Mouse (Mus musculus): ENCODE data around the gene Cln3. TPM values are rescaled to one million over a fixed set of nuclear protein-coding genes. Genes with fewer than 3 reads are reported as not detected.

The Cln3 gene
- total and polyA plus RNA-seq, 3 experiments = 20.5 to 61.9 TPM; not detected in 1

DNA sequence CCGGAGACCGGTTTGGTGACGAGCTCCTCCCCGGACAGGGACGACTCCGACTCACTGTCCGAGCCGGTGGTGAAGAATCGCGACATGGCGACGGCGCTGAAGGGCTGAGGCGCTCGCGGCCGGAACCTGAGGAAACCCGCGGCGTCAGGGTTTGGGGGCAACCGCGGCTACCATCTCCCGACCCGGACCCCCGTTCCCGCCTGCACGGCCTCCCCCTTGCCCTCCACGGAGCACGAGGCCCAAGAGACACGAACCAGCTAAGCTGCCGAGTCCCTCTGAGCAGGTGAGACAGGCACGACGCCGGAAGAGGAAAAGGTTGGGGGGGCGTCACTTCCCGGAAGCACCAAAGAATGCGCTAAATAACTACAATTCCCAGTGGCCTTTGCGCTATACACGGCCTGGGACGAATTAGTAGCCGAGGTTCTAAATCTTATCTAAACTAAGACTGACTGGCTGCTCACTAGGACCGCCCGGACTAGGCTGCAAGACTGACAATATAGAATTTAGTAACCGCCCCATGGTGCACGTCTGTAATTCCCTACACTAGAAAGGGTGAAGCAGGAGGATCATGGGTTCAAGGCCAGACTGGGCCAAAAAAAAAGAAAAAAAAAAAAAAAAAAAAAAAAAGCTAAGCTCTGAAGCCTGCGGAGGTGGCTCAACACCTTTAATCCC is 19.4 kb downstream of the Cln3 start, which contains the start of gene Eif3c (continued):
- no peak for TF ChIP-seq CHD2 (IDR thresholded peaks at IDR 0.05; ENCODE audit: low read length)
- TF ChIP-seq CHD1 (IDR thresholded peaks at IDR 0.05; ENCODE audit: low read depth, low read length) = no peak
- no peak for TF ChIP-seq GABPA (IDR thresholded peaks at IDR 0.05; ENCODE audit: low read depth, low read length)
- no peak for TF ChIP-seq MEF2A (IDR thresholded peaks at IDR 0.05; ENCODE audit: extremely low read depth, insufficient replicate concordance, low read depth, low read length, poor library complexity, severe bottlenecking)
- no peak for TF ChIP-seq ZC3H11A (IDR thresholded peaks at IDR 0.05; ENCODE audit: low read depth, low read length)
- no peak for TF ChIP-seq POLR2AphosphoS5 (IDR thresholded peaks at IDR 0.05; ENCODE audit: borderline replicate concordance, low read depth, low read length)
- TF ChIP-seq USF2 (IDR thresholded peaks at IDR 0.05; ENCODE audit: borderline replicate concordance in 1 of 2, insufficient read depth in 1 of 2, low read depth in 1 of 2, low read length in 2 of 2) = no peak
- peak; percentile 97 for TF ChIP-seq POLR2AphosphoS2 (IDR thresholded peaks at IDR 0.05; ENCODE audit: low read length)
- TF ChIP-seq JUND (IDR thresholded peaks at IDR 0.05; ENCODE audit: low read depth, low read length) = no peak
- no peak for TF ChIP-seq E2F4 (IDR thresholded peaks at IDR 0.05; ENCODE audit: borderline replicate concordance, low read depth, low read length)
- peak; percentile 65; the same call in 1 of the 2 replicates for TF ChIP-seq MYC (IDR thresholded peaks at IDR 0.05; ENCODE audit: low read depth, low read length)
- no peak for TF ChIP-seq SMC3 (IDR thresholded peaks at IDR 0.05; ENCODE audit: low read depth, low read length)
- TF ChIP-seq EP300 (IDR thresholded peaks at IDR 0.05; ENCODE audit: low read depth in 1 of 2, low read length in 2 of 2) = peak in 1 of 2 experiments; percentile 31; a peak in 1 of 4 replicates
- TF ChIP-seq MXI1 (IDR thresholded peaks at IDR 0.05; ENCODE audit: low read depth, low read length) = peak; percentile 92
- no peak for TF ChIP-seq ZKSCAN1 (IDR thresholded peaks at IDR 0.05; ENCODE audit: low read depth, low read length)
- TF ChIP-seq UBTF (IDR thresholded peaks at IDR 0.05; ENCODE audit: borderline replicate concordance, insufficient read depth, low read depth, low read length) = no peak

- Histone ChIP-seq H3K4me1 (ENCODE audit: control insufficient read depth in 1 of 2, insufficient read depth in 2 of 2, low read length in 2 of 2) (peaks cover 4 to 11% of the 10 kb centered on the region in 2 experiments; a peak in 3 of 4 replicates), H3K27ac (ENCODE audit: control insufficient read depth, low read depth, low read length) (peak overlapping the region; percentile 71)
- DNase-seq (ENCODE audit: low read depth, low spot score) = peak; percentile 74
Measured at GRCm38 (mm10) chr7:126565693-126566092, 19.9 kb downstream of the Cln3 start.

More at GRCm38 (mm10) chr7:126565693-126566092, 19.9 kb downstream of the Cln3 start:
- H3K36me3 ChIP-seq (ENCODE audit: control insufficient read depth in 1 of 2, insufficient read depth in 2 of 2, low read length in 2 of 2) = peaks cover 19 to 37% of the 10 kb centered on the region in 2 experiments
- H3K4me3 ChIP-seq (ENCODE audit: control insufficient read depth in 1 of 2, insufficient read depth in 1 of 2, low read depth in 2 of 2, low read length in 2 of 2) = peak overlapping the region; percentile 73 to 94
- H3K27me3 ChIP-seq (ENCODE audit: control insufficient read depth in 1 of 2, insufficient read depth in 2 of 2, low read length in 2 of 2) = no peaks in the 10 kb centered on the region
- H3K79me2 ChIP-seq (ENCODE audit: control insufficient read depth, insufficient read depth, low read length, poor library complexity) = peaks cover 22% of the 10 kb centered on the region
- H3K9me3 ChIP-seq (replicated peaks; ENCODE audit: insufficient read depth, low read length) = no peaks in the 10 kb centered on the region
- H3K9ac ChIP-seq (ENCODE audit: control insufficient read depth, low read depth, low read length, poor library complexity, severe bottlenecking) = peak overlapping the region; percentile 97
- TF ChIP-seq TBP (IDR thresholded peaks at IDR 0.05; ENCODE audit: low read depth, low read length) (0 out of 2 replicates have a peak, but pooled peaks have one; percentile 20), UBTF (IDR thresholded peaks at IDR 0.05; ENCODE audit: borderline replicate concordance, insufficient read depth, low read depth, low read length) (no peak), SMC3 (IDR thresholded peaks at IDR 0.05; ENCODE audit: low read depth, low read length) (no peak), USF1 (IDR thresholded peaks at IDR 0.05; ENCODE audit: low read depth, low read length) (no peak), ELF1 (IDR thresholded peaks at IDR 0.05; ENCODE audit: low read depth, low read length) (no peak), SIN3A (IDR thresholded peaks at IDR 0.05; ENCODE audit: low read length) (no peak), BHLHE40 (IDR thresholded peaks at IDR 0.05; ENCODE audit: borderline replicate concordance, low read depth, low read length) (no peak), POLR2AphosphoS2 (IDR thresholded peaks at IDR 0.05; ENCODE audit: low read length) (no peak; the same call in 1 of the 2 replicates), RCOR1 (IDR thresholded peaks at IDR 0.05; ENCODE audit: low read depth, low read length) (no peak)

All from MEL (cell line).